Mouse (Mus musculus): ENCODE results near the gene Osbpl10. TPM values are rescaled to one million over a fixed set of nuclear protein-coding genes. Genes with fewer than 3 reads are reported as not detected.

Gene Osbpl10
- total RNA-seq, 2 experiments from 2014 or later, result 3.1 to 4.1 TPM

DNA sequence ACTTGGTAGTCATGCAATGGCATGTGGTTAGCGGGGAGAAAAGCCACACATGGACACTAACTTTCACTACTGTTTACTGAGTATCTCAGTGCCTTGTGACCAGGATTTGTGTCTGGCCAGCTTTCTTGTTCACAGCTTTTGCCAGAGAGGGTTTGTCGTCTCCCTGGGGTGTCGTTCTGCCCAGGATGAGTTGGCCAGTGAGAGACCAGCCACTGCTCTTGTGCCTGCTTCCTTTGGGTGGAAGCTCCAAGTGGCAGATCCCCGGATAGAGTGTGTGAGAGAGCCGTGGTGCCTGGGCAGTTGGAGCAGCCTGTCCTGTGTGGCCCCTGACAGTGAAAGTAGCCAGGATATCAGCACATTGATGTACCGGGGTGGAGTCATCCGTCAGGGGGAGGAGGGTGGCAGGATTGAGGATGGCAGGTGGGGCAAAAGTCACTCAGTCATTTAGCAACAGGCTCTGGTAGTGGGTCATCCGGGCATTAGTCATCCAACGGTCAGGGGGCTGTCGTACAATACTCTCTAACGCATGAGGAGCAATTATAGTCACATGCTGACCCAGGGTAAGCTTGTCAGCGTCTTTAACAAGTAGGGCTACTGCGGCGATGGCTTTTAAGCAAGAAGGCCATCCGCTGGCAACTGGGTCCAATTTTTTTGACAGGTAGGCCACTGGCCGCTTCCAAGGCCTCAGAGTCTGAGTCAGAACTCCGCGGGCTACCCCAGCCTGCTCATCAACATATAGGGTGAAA is 170.8 kb downstream of the Osbpl10 start:
- no peak for DNase-seq (ENCODE audit: low spot score)

DNA sequence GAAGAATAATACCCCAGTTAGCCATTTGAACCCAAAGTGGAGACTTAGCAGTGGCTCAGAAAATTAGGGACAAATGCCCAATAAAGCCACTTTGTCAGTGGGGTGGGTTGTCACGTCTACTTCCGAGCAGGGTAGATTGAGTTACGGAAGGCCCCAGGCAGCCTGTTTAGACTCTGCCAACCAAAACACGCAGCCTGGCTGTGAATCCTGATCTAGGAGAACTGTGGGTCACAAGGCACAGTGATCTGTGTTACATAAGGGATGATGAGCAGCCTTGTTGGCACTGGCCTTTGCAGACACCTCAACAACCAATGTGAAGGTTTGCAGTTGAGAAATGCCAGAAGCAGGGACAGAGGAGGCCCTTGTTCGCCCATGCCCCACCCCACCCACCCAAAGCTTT is 183.2 kb downstream of the Osbpl10 start:
- peak; percentile 44 for DNase-seq (ENCODE audit: low spot score)

DNA sequence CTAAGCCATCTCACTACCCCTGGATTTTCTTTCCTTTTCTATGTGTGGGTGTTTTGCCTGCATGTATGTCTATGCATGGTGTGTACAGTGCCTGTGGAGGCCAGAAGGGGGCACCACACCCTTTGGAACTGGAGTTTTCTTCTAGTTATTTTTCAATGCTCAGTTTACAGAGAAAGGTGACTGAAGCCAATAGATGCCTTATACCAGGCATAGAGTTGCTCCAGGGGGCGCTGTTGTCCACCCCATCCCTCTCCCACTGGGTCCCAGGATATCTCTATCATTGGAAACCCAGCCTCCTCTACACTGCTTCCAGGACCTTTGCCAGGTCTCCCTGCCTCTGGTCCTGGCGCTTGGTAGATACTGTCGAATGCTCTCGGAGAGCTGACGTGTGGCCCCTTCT is 184.7 kb downstream of the Osbpl10 start:
- peak; percentile 71 for DNase-seq (ENCODE audit: low spot score)

DNA sequence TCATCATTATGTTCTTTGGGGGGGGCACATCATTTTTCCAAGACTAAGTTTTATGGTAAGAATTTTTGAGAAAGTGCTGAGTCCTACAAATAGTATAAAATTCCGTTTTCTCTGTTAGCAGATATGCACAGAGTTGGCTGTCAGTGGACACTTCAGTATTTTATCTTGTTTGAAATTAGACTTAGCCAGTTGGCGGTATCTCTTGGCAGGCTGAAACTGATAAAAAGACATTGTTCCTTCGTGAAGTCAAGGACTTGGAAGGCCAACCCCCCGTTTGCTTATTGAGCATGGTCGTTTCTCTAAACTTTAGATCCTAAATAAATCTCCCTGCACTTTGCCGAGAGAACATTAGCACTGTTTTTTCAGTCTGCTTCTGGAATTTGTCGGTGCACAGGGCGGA is 185.3 kb downstream of the Osbpl10 start:
- DNase-seq (ENCODE audit: low spot score), result no peak

DNA sequence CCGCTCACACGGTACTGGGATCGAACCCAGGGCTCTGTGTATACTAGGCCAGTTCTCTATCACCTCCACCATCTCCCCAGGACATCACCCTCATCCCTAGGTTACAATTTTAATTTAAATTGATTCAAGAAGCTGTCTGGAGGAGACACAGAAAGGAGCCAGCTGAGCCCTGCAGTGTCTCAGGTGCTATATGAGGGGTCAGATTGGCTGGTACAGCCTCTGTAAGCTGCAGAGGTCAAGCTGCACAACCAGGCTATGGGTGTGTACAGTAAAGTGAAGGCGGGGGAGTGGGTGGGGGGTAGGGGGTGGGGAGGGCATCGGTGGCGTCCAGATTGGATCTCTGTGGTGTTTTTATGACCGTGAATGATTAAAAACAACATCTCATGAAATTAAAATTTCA is 186.0 kb downstream of the Osbpl10 start:
- no peak for DNase-seq (ENCODE audit: low spot score)

DNA sequence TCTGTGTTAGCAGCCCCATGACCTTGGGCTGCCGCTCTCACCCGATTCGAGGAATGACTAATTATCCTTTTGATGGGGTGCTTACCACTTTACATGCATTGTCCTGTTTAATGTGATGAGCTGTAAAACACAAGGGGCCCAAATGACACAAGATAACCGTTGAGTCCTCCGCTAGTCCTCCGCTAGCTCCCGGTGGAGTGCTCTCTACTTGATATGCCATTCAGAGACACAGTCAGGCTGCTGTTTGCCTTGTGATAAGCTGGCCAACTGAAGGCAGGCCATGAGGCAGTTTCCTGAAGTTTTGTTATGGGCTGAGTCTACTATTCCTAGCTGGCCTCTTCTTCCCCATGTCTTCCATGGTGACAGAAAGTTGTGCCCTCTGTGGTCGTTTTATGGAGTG is 187.6 kb downstream of the Osbpl10 start:
- no peak for DNase-seq (ENCODE audit: low spot score)

DNA sequence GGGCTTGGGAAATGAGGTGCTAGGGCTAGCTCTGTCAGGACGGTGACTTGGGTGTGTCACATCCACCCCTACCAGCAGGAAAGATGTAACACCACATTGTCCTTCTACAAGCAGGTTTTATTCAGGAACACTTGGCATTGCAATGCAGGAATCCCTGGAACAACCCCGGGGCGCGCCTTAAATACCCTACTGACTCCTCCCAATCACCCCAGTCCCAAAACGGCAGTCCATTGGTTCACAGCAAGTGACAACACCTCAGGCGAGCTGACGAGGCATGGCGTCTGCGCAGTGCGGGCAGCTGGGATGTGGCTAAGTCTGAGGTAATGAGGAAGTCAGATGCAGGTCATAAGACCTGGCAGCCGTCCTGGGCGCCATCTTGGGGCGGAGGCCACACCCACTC is 191.2 kb downstream of the Osbpl10 start:
- DNase-seq (ENCODE audit: low spot score), result no peak

DNA sequence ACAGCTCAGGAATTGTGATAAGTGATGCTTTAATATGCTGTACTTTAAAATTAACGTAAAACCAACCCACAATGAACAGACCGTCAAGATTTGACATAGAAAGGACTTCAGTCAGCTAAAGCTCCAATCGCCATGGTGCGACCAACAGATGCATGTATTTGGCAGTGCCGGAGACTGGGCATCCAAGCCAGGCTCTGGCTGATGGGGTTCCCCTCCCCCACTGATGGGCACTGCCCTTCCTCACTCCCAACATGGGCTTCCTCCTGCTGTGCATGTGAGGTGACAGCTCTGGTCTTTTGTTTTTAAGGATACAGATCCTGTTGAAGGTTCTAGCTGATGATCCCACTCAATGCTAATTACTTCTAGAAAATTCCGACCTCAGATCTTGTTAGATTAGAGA is 193.7 kb downstream of the Osbpl10 start:
- DNase-seq (ENCODE audit: low spot score), result no peak

DNA sequence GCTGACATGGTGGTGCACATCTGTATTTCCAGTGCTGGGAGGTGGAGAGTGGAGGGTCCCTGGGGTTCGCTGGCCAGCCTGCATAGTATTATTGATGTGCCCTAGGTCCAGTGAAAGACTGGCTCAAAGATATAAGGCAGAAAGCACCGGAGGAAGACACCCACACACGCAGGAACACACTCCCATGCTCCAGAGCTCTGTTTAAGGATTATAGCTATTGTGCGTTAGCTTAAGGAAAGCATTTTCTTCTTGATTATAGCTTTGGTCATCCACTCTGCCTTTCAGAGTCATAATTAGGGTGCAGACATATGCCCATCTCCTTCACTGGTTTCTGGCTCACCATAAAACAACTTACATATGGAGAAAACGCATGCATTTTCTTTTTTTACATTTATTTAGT is 200.8 kb downstream of the Osbpl10 start:
- no peak for DNase-seq (ENCODE audit: low spot score)

DNA sequence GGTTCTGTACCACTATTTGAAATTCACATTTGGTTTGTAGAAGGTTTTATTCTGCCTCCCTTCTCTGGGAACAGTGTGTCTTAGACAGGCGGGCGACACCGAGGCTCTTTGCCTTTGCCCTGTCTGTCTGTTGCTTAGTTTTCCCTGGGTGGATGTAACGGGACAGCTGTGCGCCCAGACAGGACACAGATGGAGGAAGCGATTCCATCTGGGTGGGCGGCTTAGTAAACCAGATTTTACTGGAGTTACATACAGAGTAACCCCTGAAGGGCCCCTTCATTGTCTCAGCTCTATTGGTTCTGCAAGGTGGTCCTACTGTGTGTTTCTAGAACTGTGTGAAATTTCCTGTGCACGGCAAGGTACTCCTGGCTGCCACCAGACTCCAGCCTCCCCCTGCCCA is 201.6 kb downstream of the Osbpl10 start:
- DNase-seq (ENCODE audit: low spot score), result no peak

DNA sequence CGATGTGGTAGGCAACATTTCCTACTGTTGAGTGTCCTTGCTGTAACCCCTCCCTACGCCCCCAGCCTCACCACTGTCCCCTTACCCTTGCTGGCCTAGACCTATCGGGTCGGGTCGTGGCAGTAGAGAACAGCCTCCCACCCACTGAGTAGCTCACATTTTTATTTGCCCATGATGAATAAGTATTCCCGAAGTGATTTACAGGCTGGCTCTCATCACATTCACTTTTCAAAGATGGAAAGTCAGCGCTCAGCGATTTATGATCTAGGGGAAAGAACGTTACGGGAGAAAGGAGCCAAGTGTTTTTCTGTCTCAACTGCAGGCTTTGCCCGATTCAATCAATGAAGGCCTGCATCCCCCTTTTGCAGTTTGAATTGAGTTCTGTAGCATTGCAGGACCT is 208.0 kb downstream of the Osbpl10 start:
- no peak for DNase-seq (ENCODE audit: low spot score)

DNA sequence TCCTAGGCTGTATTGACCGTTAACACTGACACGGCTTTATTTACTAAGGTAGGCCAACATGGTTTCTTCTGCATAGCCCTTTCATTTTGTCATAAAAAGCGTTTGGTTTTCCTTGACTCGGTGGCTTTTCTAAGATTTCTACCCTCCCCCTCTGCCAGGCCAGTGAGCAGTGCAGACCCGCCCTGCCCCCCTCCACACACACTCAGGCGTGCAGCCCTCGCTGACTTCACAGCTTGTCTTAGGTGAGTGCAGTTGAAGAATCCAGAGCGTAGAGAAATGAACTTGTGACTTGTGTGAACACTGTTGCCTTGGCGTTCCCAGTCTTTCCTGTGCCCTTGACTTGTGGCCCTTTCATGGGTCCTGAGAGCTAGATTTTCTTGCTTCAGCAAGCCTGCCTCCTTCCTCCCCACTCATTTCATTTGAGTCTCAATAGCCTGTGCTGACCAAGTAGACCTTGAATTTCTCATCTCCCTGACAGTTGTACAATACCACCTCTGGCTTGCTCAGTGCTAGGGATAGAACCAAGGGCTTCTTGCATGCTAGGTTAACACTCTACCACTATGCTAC is 212.1 kb downstream of the Osbpl10 start:
- DNase-seq (ENCODE audit: low spot score), result no peak

DNA sequence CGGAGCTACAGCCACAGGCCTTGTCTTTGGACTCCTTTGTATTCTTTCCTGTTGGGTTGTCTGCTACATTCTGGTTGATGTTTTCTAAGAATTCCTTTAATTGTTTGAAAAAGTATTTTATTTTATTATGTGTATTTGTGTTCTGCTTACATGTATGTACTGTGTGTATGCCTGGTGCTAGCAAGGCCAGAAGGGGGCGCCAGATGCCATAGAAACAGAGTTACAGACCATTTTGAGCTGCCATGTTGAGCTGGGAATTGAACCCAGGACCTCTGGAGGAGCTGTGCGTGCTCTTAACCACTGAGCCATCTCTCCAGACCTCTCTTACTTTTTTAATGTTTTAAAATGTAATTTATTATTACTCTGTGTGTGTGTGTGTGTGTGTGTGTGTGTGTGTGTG is 214.5 kb downstream of the Osbpl10 start:
- DNase-seq (ENCODE audit: low spot score), result no peak

DNA sequence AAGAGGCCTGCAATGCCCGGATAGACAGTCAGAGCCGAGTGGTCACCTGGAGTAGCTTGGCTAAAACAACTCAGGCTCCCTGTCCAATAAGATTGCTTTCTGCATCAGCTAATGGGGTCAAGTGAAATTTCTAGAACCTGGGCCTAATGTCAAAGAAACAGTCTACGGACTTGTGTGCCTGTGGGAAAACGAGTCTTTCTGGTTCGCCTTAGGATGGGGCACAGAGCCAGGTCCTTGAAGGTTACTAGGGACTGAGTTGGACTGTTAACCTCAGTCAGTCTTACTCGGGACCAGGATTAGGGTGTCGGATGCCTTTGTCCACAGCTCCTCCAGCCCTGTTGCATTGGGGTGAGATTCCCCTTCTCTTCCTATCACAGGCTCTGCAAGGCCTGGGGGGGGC is 218.7 kb downstream of the Osbpl10 start:
- DNase-seq (ENCODE audit: low spot score), result no peak

DNA sequence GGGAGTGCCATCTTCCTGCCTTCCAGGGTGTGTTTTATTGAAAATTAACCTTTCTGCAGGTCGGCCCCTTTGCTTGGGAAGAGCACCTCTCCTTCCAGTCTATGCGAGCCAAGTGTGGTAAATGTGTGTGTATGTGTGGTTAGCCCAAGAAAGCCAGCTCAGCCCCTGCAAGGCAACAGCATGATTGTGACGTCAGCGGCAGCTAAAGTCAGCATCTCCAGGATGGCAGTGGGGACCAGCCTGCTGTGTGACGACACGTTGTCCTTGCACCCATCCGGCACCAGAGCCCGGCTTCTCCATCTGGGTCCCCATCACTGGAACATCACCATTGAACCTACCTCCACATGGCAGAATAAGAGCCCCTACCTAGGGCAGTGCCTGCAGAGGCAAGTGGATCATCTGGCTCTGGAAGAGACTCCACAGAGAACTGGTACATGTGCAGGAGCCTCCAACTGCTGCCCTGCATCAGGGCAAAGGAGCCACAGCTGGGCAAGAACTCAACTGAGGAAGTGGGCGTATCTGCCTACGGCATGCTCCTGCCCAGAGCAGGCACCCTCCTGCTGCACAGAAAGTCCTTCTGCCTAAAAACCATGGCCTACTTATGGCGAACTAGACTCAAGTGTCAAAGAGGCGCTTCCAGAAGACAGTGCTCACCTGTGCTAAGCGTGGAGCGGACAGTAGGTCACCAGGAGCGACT is 221.9 kb downstream of the Osbpl10 start:
- no peak for DNase-seq (ENCODE audit: low spot score)

DNA sequence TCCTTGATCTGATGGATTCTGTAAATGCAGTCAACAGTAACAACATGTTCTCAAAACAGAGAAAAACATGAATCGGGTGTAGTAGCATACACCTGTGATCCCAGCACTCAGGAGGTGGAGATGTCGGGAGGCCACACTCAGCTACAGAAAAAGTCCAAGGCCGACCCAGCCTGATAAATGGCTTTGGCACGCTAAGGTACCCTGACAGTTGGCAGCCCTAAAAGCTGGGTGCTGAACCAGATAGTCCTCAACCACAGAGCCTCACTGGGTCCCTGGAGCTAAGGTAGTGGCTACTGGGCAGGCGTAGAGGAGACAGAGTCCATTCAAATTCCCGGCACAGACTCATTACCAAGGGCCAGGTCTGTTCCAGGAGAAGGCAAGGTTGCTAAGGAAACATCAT is 222.9 kb downstream of the Osbpl10 start:
- DNase-seq (ENCODE audit: low spot score), result no peak

DNA sequence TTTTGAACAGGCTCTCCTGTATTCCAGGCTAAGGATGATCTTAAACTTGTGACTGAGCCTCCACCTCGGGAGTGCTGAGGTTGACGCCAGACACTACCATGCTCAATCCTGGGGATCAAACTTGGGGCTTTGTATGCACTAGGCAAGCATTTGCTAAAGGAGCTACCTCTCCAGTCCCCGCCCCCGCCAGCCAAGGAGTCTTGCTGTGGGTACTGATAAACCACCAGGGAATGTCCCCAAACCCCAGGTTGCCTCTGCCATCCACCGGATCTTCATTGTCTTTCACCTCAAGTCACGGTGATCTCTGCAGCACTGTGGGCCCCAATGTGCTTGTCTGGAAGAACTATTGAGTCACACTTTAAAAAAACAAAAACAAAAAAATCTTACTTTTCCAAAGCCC is 224.8 kb downstream of the Osbpl10 start:
- no peak for DNase-seq (ENCODE audit: low spot score)

DNA sequence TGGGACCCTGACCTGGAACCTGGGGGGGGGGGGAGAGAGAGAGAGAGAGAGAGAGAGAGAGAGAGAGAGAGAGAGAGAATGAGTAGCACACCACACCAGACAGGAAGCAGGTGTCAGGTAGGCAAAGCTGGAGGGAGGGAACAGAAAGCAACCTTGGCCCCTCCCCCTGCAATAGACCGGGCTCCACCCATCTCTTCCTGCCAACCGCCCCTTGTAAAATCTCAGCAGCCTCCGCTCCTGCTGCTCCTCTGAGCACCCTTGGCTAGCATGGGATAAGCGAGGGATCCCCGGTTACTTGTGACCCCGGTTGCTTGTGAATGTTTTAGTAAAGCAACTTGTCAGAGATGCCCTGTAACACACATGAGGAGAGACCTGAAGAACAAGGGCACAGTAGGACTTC is 227.1 kb downstream of the Osbpl10 start:
- DNase-seq (ENCODE audit: low spot score), result no peak

DNA sequence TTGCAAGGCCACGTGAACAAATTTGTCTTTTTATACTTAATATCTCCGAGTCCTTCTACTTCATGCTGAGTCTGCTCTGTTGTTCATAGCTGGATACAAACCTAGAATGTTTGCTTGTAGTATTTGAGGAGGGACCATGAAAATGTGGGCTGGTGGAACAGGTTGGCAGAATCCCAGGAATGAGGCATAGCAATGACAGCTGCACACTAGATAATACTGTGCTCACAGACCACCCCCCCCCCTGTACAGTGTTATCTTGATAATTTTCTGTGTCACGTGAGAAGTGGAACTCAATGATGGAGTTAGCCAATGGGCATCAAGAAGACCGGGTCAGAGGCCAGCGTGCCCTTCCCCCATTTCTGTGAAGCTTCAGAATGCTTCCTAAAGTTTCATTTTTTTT is 227.8 kb downstream of the Osbpl10 start:
- no peak for DNase-seq (ENCODE audit: low spot score)

DNA sequence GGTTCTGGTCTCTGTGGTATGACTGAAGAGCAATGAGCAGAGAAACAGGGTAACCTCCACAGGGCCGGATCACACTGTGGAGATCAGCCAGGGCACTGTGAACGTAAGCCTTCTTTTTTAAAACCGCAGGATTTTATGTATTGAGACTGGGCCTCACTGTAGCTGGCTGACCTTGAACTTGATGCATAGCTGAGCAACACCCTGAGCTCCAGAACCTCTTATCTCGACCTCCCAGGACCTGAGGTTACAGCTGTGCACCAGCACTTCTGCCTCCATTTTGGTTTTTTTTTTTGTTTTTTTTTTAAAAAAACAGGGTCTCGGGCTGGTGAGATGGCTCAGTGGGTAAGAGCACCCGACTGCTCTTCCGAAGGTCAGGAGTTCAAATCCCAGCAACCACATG is 231.4 kb downstream of the Osbpl10 start:
- DNase-seq (ENCODE audit: low spot score), result no peak

DNA sequence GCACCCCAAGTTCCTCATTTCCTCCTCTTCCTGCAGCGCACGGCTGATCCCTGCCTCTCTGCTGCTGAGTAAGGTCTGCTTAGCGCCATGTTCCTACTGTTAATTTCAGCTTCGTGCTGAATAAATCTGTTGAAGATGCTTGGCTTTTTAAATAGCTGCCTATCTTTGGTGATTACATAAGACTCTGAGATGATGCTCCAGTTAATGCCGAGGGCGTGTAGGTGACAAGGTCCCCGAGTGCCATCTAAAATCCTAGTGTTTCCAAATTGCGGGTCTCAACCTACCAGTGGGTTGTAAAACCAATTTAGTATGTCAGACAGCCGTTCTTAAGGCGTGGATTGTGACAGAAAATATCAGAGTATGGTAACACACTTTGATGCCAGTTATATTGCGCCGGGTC is 232.2 kb downstream of the Osbpl10 start:
- DNase-seq (ENCODE audit: low spot score), result no peak

DNA sequence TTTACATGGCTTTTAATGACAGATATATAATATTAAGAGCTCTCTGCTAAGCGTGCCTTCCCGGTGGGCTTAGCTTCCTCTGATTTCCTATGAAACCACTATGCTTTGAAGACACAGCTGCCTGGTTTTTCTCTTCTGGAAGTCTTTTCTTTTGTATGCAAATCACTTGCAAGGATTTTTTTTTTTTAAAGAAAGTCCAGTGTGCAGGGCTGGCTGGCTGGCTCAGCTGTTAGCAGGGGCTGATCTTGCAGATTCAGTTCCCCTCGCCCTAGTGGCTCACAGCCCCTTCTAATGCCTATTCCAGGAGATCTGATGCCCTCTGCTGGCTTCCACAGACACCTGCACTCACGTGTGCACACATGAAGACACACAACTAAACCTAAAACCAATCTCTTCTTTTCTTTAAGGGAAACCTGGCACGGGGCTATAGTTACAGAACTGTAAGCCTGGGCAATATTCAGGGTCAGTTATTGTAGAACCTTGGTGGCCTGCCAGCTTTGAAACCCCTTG is 235.4 kb downstream of the Osbpl10 start:
- no peak for DNase-seq (ENCODE audit: low spot score)
